Mouse (Mus musculus) olfactory bulb, adult 2 months (tissue): ENCODE measurements around the gene Myom1.

ENCODE experiments used
- CTCF ChIP-seq: fragments of 200-500 bp; IDR thresholded peaks from 2 replicates; pipeline ENCODE4 v1.5.1; 2012; ENCODE audit warnings: low read depth, mild to moderate bottlenecking, low read length, moderate library complexity; ENCODE audit not compliant: insufficient read depth
- POLR2A ChIP-seq: fragments of 200-500 bp; IDR thresholded peaks from 2 replicates; pipeline ENCODE4 v1.6.1; 2012; ENCODE audit warnings: mild to moderate bottlenecking, low read depth, low read length, moderate library complexity; ENCODE audit not compliant: insufficient read depth

- TF ChIP-seq CTCF (no peak), POLR2A (no peak)
Measured at GRCm38 (mm10) chr17:71004186-71004960, 1.9 kb downstream of the Myom1 start.
